11 mouse cellular contexts compared by ENCODE assay signal in genomic region chr10:45889381-45889951, GRCm38 (mm10).
DNase-seq lines count a peak whose midpoint lies in the region; ATAC-seq and TF ChIP-seq lines count a peak whose summit lies in the region.
"Had no signal": no experiment of that assay in that cellular context is flagged by ENCODE, and none has a peak within 500 bp of the region (broad histone marks: within the 10 kb centered on the region; RNA-seq: fewer than 3 reads in every experiment).

No protein-coding gene starts in this region.

- H3K9ac ChIP-seq in embryonic facial prominence, embryonic 15.5 days, result no peak overlapping the region
- H3K9ac ChIP-seq: heart, embryonic 15.5 days; stomach, embryonic 15.5 days had no signal

- peak overlapping the region; percentile 27; the same call in 1 of the 2 replicates for H3K4me2 ChIP-seq in embryonic facial prominence, embryonic 15.5 days (replicated peaks)
- H3K4me2 ChIP-seq: heart, embryonic 15.5 days; stomach, embryonic 15.5 days had no signal

- peak; percentile 4 for DNase-seq in layer of hippocampus, adult 11-12 months (ENCODE audit: low spot score)
- no peak for DNase-seq in layer of hippocampus, postnatal 25 days (ENCODE audit: extremely low spot score in 1 of 2, low spot score in 1 of 2)
- no peak for DNase-seq in Patski (ENCODE audit: low read depth, low spot score)
- peak; percentile 2 to 4 for DNase-seq in layer of hippocampus, postnatal 36 days
- DNase-seq in gastrocnemius, adult 8-10 months (ENCODE audit: low spot score in 2 of 2), result no peak
- no peak for DNase-seq in embryo, embryonic 11 days
- DNase-seq: retina, postnatal 1 day had no signal

- WGBS in embryonic facial prominence, embryonic 15.5 days, result 36% methylated on average over 13 of the region's 13 CpGs

- H3K27me3 ChIP-seq in Patski, result no peaks in the 10 kb centered on the region
- H3K27me3 ChIP-seq in embryonic facial prominence, embryonic 15.5 days, result no peaks in the 10 kb centered on the region
- H3K27me3 ChIP-seq: heart, embryonic 15.5 days; stomach, embryonic 15.5 days had no signal

- H3K27ac ChIP-seq in embryonic facial prominence, embryonic 15.5 days (replicated peaks), result no peak overlapping the region
- H3K27ac ChIP-seq: stomach, embryonic 15.5 days had no signal

- H3K4me1 ChIP-seq in embryonic facial prominence, embryonic 15.5 days, result peaks cover 13% of the 10 kb centered on the region; the same call in 1 of the 2 replicates
- H3K4me1 ChIP-seq: stomach, embryonic 15.5 days had no signal

- H3K9me3 ChIP-seq in embryonic facial prominence, embryonic 15.5 days (replicated peaks), result no peaks in the 10 kb centered on the region
- H3K9me3 ChIP-seq: heart, embryonic 15.5 days; stomach, embryonic 15.5 days had no signal

- no peak overlapping the region for H3K4me3 ChIP-seq in embryonic facial prominence, embryonic 15.5 days (replicated peaks)
- H3K4me3 ChIP-seq: heart, embryonic 15.5 days; stomach, embryonic 15.5 days had no signal

- in situ Hi-C loops in Patski (cut with MboI; ENCODE audit: low pct_unique_long_range_greater_than_20kb), result no loop called here

- POLR2A ChIA-PET in Patski (lab: Charles Lee), result no interaction called here

- CTCF ChIA-PET in Patski (lab: Charles Lee), result interaction anchor here (1.1 to 1.5 kb wide), 2 partner anchors 11 to 20 kb away, joined by 3 to 5 read pairs; no protein-coding TSS in a partner anchor

- H3K36me3 ChIP-seq in embryonic facial prominence, embryonic 15.5 days, result no peaks in the 10 kb centered on the region
- H3K36me3 ChIP-seq: heart, embryonic 15.5 days; stomach, embryonic 15.5 days had no signal

- TF ChIP-seq CTCF in Patski (IDR thresholded peaks at IDR 0.05), result no peak

- peak; percentile 31 for ATAC-seq in Patski
- no peak for ATAC-seq in embryonic facial prominence, embryonic 15.5 days (ENCODE audit: insufficient number of reproducible peaks, low FRiP score, low TSS enrichment, low read depth)
- no peak for ATAC-seq in erythroid progenitor cell, adult 5-6 weeks (replicated peaks; ENCODE audit: low FRiP score, poor library complexity, severe bottlenecking)

Comparison
In these comparisons a context has a peak if more than half of its experiments do, and no peak if none do; other contexts are left out.
1. DNase-seq: peak in layer of hippocampus, adult 11-12 months (single experiment) and layer of hippocampus, postnatal 36 days (2 of 2); none in layer of hippocampus, postnatal 25 days (0 of 2), Patski (single experiment), gastrocnemius, adult 8-10 months (0 of 2) and embryo, embryonic 11 days (single experiment).